Mouse (Mus musculus): Measurements from ENCODE around the gene Plppr1.
"Not testable (repeated sequence)": the region's sequence is repeated elsewhere in the genome, so short reads cannot be mapped to it uniquely, and the experiment has no call there.

DNA sequence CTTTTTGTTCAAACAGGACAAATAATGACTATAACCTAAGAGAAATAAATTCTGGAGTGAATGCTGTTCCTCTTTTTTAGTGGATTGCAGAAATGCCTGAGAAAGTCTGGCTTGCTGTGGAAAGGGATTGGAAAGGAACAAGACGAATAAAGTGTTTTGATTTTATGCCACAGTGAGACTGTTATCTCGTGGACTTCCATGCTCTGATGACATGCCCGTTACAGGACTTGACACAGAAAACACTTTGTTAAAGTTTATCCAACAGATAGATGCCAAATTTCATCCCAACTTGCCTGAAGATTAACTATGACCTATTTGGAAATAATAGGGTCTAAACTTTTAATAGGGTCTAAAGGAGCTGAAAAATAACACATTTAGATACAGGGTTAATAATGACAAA is 281.0 kb downstream of the Plppr1 start:
- not testable (repeated sequence) for TF ChIP-seq CTCF (IDR thresholded peaks at IDR 0.05; ENCODE audit: borderline replicate concordance, insufficient read depth, low read length); POLR2A (IDR thresholded peaks at IDR 0.05; ENCODE audit: low read depth, low read length)

All from embryonic fibroblast, embryonic 13.5 days (primary cell).